Mouse (Mus musculus) bone marrow, adult 2 months (tissue): ENCODE measurements at regions not wholly inside any gene's neighbourhood (a gene's known extent, or its start where the extent isn't known, plus 50 kb on each side); places are given as distances from the start of the nearest gene placed in this dataset.

ENCODE experiments used
- CTCF ChIP-seq: fragments of 200-500 bp; IDR thresholded peaks from 2 replicates; pipeline ENCODE4 v1.5.1; 2011; ENCODE audit warnings: low read length, control low read depth; ENCODE audit not compliant: control insufficient read depth, insufficient read depth
- POLR2A ChIP-seq: fragments of 200-500 bp; IDR thresholded peaks from 2 replicates; pipeline ENCODE4 v1.6.1; 2011; ENCODE audit warnings: low read depth, mild to moderate bottlenecking, control low read depth, low read length, borderline replicate concordance; ENCODE audit not compliant: control insufficient read depth

DNA sequence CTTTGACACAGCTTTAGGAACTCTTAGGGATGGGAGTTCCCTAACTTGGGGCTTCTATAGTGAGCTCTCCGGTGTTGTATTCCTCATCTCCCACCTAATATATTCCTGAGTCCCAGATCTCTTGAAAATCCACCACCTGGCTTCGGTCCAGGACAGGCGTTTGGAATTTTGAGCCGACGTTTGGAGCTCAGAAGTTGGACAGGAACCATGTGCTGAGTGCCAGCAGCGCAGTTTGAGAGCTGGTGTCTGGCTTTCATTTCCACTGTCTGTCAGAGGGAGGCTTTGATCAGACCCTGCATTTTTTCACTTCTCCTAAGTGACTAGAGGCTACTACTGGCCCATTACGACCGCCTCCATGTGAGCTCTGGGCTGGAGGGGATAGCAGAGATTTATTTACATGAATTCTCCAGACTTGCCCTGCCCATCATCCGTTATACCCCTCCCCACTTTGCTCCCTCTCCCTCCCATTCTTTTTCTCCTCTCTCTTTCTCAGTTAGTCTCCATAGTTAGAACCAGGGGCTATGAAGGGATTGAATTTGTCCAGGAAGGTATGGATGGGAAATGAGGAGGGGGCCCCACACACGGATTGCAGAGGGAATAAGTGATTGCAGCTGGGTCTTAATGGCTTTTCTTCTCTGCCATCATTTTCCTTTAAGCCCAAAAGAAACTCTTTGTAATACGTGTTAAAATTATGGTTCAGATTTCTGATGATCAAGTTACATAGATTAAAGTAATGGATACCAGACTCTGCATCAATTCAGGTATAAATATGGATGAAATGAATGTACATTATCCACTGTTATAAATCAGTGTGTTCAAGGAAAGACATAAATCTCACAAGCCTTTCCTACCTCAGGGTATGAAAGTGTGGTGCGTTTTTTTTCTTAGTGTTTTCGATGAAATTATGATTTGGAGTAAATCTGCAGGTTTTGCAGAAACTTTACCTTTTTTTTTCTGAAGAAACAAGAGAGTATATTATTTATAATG is 474.5 kb upstream of the Zfp462 start:
- TF ChIP-seq CTCF (no peak), POLR2A (no peak)
